Mouse (Mus musculus) C2C12 (cell line): ENCODE data around the gene Hsd3b7.

Experiments
- CEBPB ChIP-seq: IDR thresholded peaks from one replicate; pipeline ENCODE4 v1.6.1; 2011; ENCODE audit warnings: low read depth, mild to moderate bottlenecking, control low read depth, moderate library complexity
- CTCF ChIP-seq: IDR thresholded peaks from one replicate; pipeline ENCODE4 v1.5.1; 2011; ENCODE audit not compliant: control insufficient read depth, insufficient read depth, insufficient read length
- FOSL1 ChIP-seq: IDR thresholded peaks from one replicate; pipeline ENCODE4 v1.8.0; 2011; ENCODE audit warnings: mild to moderate bottlenecking, low read length; ENCODE audit not compliant: poor library complexity, insufficient read depth, severe bottlenecking
- MAX ChIP-seq: IDR thresholded peaks from one replicate; pipeline ENCODE4 v1.6.1; 2011; ENCODE audit warnings: mild to moderate bottlenecking, control low read depth
- MYOD1 ChIP-seq: IDR thresholded peaks from one replicate; pipeline ENCODE4 v1.6.1; 2011; ENCODE audit warnings: low read depth; ENCODE audit not compliant: control insufficient read depth, insufficient read length
- MYOG ChIP-seq: IDR thresholded peaks from one replicate; pipeline ENCODE4 v1.6.1; 2011; ENCODE audit not compliant: control insufficient read depth, insufficient read length; ENCODE audit errors: extremely low read depth
- USF1 ChIP-seq: IDR thresholded peaks from one replicate; pipeline ENCODE4 v1.6.1; 2011; ENCODE audit warnings: low read depth, mild to moderate bottlenecking, control low read depth, moderate library complexity

GRCm38 (mm10) chr7:127772080-127772479 lies 28.3 kb upstream of the Hsd3b7 start:
- no peak for TF ChIP-seq CTCF
- no peak for TF ChIP-seq MYOD1
- TF ChIP-seq MYOG = no peak
- no peak for TF ChIP-seq CEBPB
- no peak for TF ChIP-seq MAX
- TF ChIP-seq FOSL1 = no peak
- no peak for TF ChIP-seq USF1
